Mouse (Mus musculus) kidney, postnatal 0 days (tissue): Measurements from ENCODE around the gene D5Ertd579e. TPM values are rescaled to one million over a fixed set of nuclear protein-coding genes. Genes with fewer than 3 reads are reported as not detected.
A peak's percentile ranks its signal among the peaks of the same experiment; 100 is the strongest.

Source experiments
- ATAC-seq: fragments of 200-750 bp; cut with Nextera tagmentation; replicated peaks from 2 replicates; pipeline ENCODE4 v1.8.0; 2017; ENCODE audit warnings: low read depth, moderate number of reproducible peaks, moderate TSS enrichment, moderate library complexity; ENCODE audit not compliant: low FRiP score
- DNase-seq: peaks from one replicate; pipeline ENCODE4 v3.0.0-alpha.2; 2016; ENCODE audit warnings: low spot score
- H3K27ac ChIP-seq: fragments of 300-500 bp; sonication (generic); 2 replicates; pipeline ENCODE4 v1.5.1; 2014; ENCODE audit warnings: mild to moderate bottlenecking
- H3K27me3 ChIP-seq: fragments of 300-500 bp; sonication (generic); 2 replicates; pipeline ENCODE4 v1.6.1; 2014; ENCODE audit warnings: low read length, mixed read lengths; ENCODE audit not compliant: insufficient read depth
- H3K36me3 ChIP-seq: fragments of 300-500 bp; sonication (generic); 2 replicates; pipeline ENCODE4 v1.6.1; 2014; ENCODE audit warnings: low read length, mixed read lengths; ENCODE audit not compliant: insufficient read depth
- H3K4me1 ChIP-seq: fragments of 300-500 bp; sonication (generic); replicated peaks from 2 replicates; pipeline ENCODE4 v1.6.1; 2014; ENCODE audit warnings: antibody characterized with exemption, low read length, mixed read lengths; ENCODE audit not compliant: insufficient read depth
- H3K4me2 ChIP-seq: fragments of 300-500 bp; sonication (generic); 2 replicates; pipeline ENCODE4 v1.6.1; 2014; ENCODE audit warnings: mild to moderate bottlenecking, low read length, moderate library complexity, mixed read lengths
- H3K4me3 ChIP-seq: fragments of 300-500 bp; sonication (generic); replicated peaks from 2 replicates; pipeline ENCODE4 v1.5.1; 2014; ENCODE audit warnings: low read depth, low read length
- H3K9ac ChIP-seq: fragments of 300-500 bp; sonication (generic); 2 replicates; pipeline ENCODE4 v1.6.1; 2014; ENCODE audit warnings: low read depth, low read length
- H3K9me3 ChIP-seq: fragments of 300-500 bp; sonication (generic); replicated peaks from 2 replicates; pipeline ENCODE4 v1.6.1; 2016; ENCODE audit warnings: low read length, inconsistent platforms, mixed read lengths
- CTCF ChIP-seq: IDR thresholded peaks from 2 replicates; pipeline ENCODE4 v1.5.1; 2016; ENCODE audit warnings: antibody characterized with exemption, low read depth, mild to moderate bottlenecking, moderate library complexity
- WGBS: fragments of 180-500 bp; shearing (Covaris S2); extraction: QIAGEN DNeasy Blood & Tissue Kit; methylation state at CpG from one replicate; pipeline ENCODE4 v1.1.7; 2014; 5-methylcytosine and 5-hydroxymethylcytosine counted together
- polyA plus RNA-seq: library from polyadenylated mRNA; unstranded; fragments of >200 nt; fragmentation: Nextera tagmentation; extraction: Ambion mirVana; gene quantifications from 2 replicates; pipeline ENCODE4 v1.2.1, GENCODE M21; 2015

Gene D5Ertd579e
- polyA plus RNA-seq, 1 experiment from 2014 or later = 19.9 TPM

DNA sequence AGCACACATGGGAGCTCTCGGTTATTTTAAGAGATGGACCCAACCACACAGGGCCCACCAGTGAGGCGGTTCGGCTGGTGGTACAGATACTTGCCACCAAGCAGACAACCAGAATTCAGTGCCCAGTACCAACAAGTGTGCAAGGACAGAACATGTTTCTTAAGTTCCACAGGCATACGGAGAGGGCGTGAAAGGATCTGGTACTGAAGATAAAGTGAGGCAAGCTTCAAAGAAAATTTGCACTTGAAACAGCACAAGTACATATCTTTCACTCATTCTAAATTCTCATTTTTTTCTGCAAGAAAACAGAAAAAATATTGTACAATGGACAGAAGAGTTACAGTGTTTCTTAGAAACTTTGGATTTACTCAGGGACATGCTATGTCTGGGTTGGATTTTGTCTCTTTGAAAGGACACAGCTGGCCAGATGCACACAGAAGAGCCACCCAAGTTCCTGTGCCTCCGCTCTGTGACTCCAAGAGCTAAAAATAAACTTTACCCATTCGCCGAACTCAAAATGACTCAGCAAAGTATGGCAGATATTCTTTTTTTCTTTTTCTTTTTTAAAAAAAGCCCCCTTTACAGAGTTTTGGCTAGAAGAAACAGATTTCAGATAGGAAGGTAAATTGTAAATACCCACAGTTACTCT, 75.3 kb downstream of the D5Ertd579e start:
- no peak for TF ChIP-seq CTCF
- DNase-seq (peak; percentile 54), ATAC-seq (no peak)
- H3K9me3 ChIP-seq = no peaks in the 10 kb centered on the region
- peaks cover 21% of the 10 kb centered on the region for H3K36me3 ChIP-seq
- H3K4me1 ChIP-seq = no peaks in the 10 kb centered on the region; the same call in 1 of the 2 replicates
- no peaks in the 10 kb centered on the region for H3K27me3 ChIP-seq
- no peak overlapping the region for H3K4me3 ChIP-seq
- 70% methylated on average over 8 of the region's 8 CpGs for WGBS
- H3K9ac ChIP-seq = no peak overlapping the region
- no peak overlapping the region for H3K4me2 ChIP-seq
- H3K27ac ChIP-seq = peak overlapping the region; percentile 31; the same call in 1 of the 2 replicates

DNA sequence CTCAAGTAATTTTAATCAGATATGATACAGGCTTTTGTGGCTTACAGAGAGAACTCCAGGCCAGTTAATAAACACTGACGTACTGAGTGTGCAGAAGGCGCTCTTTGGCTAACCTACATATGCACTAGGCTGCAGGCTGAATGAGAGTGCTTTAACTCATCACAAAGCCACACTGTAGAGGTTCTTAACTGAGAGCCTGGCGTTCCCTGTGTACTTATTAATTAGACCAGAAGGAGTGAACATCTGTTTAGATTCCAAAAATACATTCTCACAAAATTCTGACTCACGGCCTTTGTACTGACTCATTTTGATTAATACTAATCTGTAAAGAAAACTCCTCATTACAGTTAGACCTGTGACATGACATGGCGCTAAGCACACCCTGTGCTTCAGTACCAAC, 76.9 kb downstream of the D5Ertd579e start:
- H3K27ac ChIP-seq = no peak overlapping the region
- H3K36me3 ChIP-seq = peaks cover 37% of the 10 kb centered on the region
- H3K27me3 ChIP-seq = no peaks in the 10 kb centered on the region
- DNase-seq (no peak), ATAC-seq (no peak)
- no peaks in the 10 kb centered on the region; the same call in 1 of the 2 replicates for H3K4me1 ChIP-seq
- H3K4me3 ChIP-seq = no peak overlapping the region
- no peak overlapping the region for H3K4me2 ChIP-seq
- no peak overlapping the region for H3K9ac ChIP-seq
- H3K9me3 ChIP-seq = no peaks in the 10 kb centered on the region
- 90% methylated on average over 5 of the region's 5 CpGs for WGBS
- no peak for TF ChIP-seq CTCF

DNA sequence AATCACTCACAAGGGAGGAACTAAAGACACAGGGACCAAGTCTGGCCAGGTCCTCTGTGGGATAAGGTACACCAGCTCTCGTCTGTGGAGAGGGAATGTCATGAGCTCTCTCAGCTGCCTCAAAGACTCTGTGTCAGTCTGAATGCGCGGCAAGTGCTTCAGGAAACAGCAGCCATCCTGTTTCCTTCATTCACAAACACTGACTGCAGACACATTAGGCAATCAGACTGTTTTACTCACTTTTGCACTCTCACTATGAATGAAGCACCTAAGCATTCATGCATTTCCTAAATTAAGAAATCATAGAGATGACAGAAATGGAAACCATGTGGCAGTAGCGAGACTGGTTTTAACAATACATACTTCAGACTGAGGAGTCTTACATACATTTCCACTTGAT, 77.5 kb downstream of the D5Ertd579e start:
- 65% methylated on average over 4 of the region's 4 CpGs for WGBS
- Histone ChIP-seq H3K27me3 (no peaks in the 10 kb centered on the region), H3K27ac (no peak overlapping the region), H3K9ac (no peak overlapping the region), H3K9me3 (no peaks in the 10 kb centered on the region), H3K4me1 (no peaks in the 10 kb centered on the region; the same call in 1 of the 2 replicates), H3K4me3 (no peak overlapping the region), H3K36me3 (peaks cover 42% of the 10 kb centered on the region), H3K4me2 (no peak overlapping the region)
- DNase-seq (no peak), ATAC-seq (no peak)
- no peak for TF ChIP-seq CTCF

DNA sequence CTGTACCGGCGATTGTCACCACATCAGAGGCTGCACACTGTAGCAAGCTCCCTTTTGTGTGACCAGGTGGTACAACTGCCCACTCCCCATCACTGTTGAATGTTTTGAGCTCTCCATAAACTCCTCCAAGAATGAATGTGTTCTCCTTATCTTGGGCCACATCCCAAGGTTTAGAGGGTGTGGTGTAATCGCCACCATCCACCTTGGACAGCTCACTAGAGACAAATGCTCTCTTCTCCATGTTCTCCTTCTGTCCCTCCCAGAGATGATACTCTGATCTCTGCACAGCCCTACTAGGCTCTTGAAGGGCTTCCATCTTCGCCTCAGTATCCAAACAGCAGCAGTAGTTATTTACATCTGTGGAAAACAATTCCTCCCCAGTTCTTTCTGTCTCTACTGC, 81.7 kb downstream of the D5Ertd579e start:
- DNase-seq (no peak), ATAC-seq (no peak)
- no peaks in the 10 kb centered on the region for H3K4me1 ChIP-seq
- peaks cover 57% of the 10 kb centered on the region for H3K36me3 ChIP-seq
- no peaks in the 10 kb centered on the region for H3K9me3 ChIP-seq
- no peak overlapping the region for H3K27ac ChIP-seq
- 75% methylated on average over 4 of the region's 4 CpGs for WGBS
- no peak for TF ChIP-seq CTCF
- H3K27me3 ChIP-seq = no peaks in the 10 kb centered on the region
- H3K4me3 ChIP-seq = no peak overlapping the region
- no peak overlapping the region for H3K9ac ChIP-seq
- H3K4me2 ChIP-seq = no peak overlapping the region

DNA sequence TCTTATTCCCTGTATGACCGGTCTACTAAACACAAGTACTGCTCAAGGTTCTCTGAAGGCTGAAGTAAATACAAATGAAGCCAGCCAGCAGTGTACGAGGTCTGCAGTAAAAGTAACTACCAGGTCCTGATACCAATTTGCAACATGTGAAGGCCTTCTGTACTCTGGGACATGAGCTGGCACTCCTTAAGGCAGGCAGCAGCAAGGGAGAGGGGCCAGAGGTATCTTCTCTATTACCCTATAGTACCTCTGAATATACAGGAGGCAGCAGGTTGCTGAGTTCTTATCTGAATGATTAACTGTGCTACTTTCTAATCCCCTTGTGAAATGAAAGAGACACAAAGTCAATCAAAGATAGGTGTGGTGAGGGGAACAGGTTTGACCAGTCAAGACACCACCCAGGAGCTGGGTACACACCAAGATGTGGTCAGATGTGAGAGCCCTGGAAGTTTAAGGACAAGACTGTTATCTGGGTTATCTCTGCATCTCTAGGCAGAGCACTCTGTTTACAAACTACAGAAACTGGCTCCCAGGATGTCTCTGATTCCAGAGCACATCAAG, 86.8 kb downstream of the D5Ertd579e start:
- Histone ChIP-seq H3K36me3 (peaks cover 44% of the 10 kb centered on the region), H3K4me3 (no peak overlapping the region), H3K4me1 (no peaks in the 10 kb centered on the region), H3K9ac (no peak overlapping the region), H3K27ac (no peak overlapping the region), H3K9me3 (no peaks in the 10 kb centered on the region), H3K27me3 (no peaks in the 10 kb centered on the region), H3K4me2 (no peak overlapping the region)
- DNase-seq (no peak), ATAC-seq (no peak)
- TF ChIP-seq CTCF = no peak
- 92% methylated on average over 2 of the region's 2 CpGs for WGBS

DNA sequence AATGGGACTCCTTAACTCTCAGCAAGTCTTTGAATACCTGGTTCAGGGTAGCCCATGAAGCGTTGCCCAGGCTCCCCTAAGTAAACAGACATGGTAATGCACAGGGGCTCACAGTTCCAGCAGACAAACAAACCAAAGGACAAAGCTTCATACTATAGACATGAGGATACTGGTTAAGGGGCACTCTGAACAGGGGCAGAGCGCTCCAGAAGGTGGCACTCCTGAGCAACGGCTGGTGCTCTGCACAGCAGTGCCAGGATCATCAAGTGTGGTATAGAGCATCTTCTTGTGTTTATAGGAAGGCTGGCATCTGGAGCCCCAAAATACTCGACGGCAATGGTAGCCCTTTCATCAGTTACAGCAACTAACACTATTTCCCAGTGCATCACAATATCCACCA, 92.8 kb downstream of the D5Ertd579e start:
- no peaks in the 10 kb centered on the region for H3K4me1 ChIP-seq
- ATAC-seq (no peak), DNase-seq (peak; percentile 33)
- H3K27me3 ChIP-seq = no peaks in the 10 kb centered on the region
- H3K36me3 ChIP-seq = peaks cover 51% of the 10 kb centered on the region
- H3K4me2 ChIP-seq = no peak overlapping the region
- H3K9me3 ChIP-seq = no peaks in the 10 kb centered on the region
- no peak overlapping the region for H3K27ac ChIP-seq
- H3K4me3 ChIP-seq = no peak overlapping the region
- TF ChIP-seq CTCF = peak; percentile 77
- WGBS = 74% methylated on average over 5 of the region's 5 CpGs
- no peak overlapping the region for H3K9ac ChIP-seq
